In genomic region chr13:111807596-111808386, GRCm38 (mm10) we compare ENCODE assay signal across 8 mouse cellular contexts. TPM values are rescaled to one million over a fixed set of nuclear protein-coding genes. Genes with fewer than 3 reads are reported as not detected.
DNase-seq lines count a peak whose midpoint lies in the region; ATAC-seq and TF ChIP-seq lines count a peak whose summit lies in the region.

No protein-coding gene starts in this region.

- in situ Hi-C loops in CH12.LX (cut with MboI; ENCODE audit: low pct_ligation_motif_present, low pct_unique_long_range_greater_than_20kb, low sequenced_read_pairs), result no loop called here

- DNase-seq in 3134 (ENCODE audit: extremely low read depth, insufficient read length, low spot score) (peak; percentile 71), CH12.LX (ENCODE audit: extremely low read depth) (no peak)
- peak; percentile 64 for DNase-seq in embryo, embryonic 11 days
- peak; percentile 50 to 66 for DNase-seq in heart, postnatal 36 days
- no peak for DNase-seq in urinary bladder, postnatal 4 days (ENCODE audit: low spot score in 2 of 2)
- no peak for DNase-seq in gastrocnemius, adult 8-10 months (ENCODE audit: low spot score in 2 of 2)

- peaks cover 0 to 3% of the 10 kb centered on the region in 2 experiments for H3K36me3 ChIP-seq in CH12.LX (replicated peaks in 1 of 2; ENCODE audit: control insufficient read depth in 1 of 2, insufficient read depth in 1 of 2, low read length in 1 of 2)
- no peaks in the 10 kb centered on the region for H3K36me3 ChIP-seq in liver, embryonic 15.5 days (replicated peaks)

- TF ChIP-seq POLR2A in CH12.LX (IDR thresholded peaks at IDR 0.05; ENCODE audit: low read depth, low read length), result peak; percentile 33; the same call in 1 of the 2 replicates

- peaks cover 11 to 28% of the 10 kb centered on the region in 2 experiments; a peak in 3 of 4 replicates for H3K4me1 ChIP-seq in CH12.LX (ENCODE audit: control insufficient read depth in 1 of 2, insufficient read depth in 2 of 2)
- peaks cover 58% of the 10 kb centered on the region for H3K4me1 ChIP-seq in liver, embryonic 15.5 days (replicated peaks)

- WGBS in liver, embryonic 15.5 days (ENCODE audit: insufficient replicate concordance), result under 1% methylated on average over 64 of the region's 79 CpGs

- no peaks in the 10 kb centered on the region for H3K27me3 ChIP-seq in CH12.LX (replicated peaks)
- peaks cover 34% of the 10 kb centered on the region for H3K27me3 ChIP-seq in liver, embryonic 15.5 days

- no peak for TF ChIP-seq RAD21 in CH12.LX (IDR thresholded peaks at IDR 0.05; ENCODE audit: low read depth, low read length)

- no peak for TF ChIP-seq CTCF in CH12.LX (conservative IDR thresholded peaks at IDR 0.05 in 1 of 2, IDR thresholded peaks at IDR 0.05 in 1 of 2; ENCODE audit: low read depth in 2 of 2, low read length in 2 of 2)

- peak; percentile 19; the same call in 1 of the 2 replicates for ATAC-seq in liver, embryonic 15.5 days (ENCODE audit: insufficient read depth)
- ATAC-seq in neutrophil, adult 5-6 weeks (ENCODE audit: extremely low read depth, insufficient number of reproducible peaks, low FRiP score, poor library complexity, severe bottlenecking), result peak; percentile 21

- H3K9ac ChIP-seq in CH12.LX (ENCODE audit: insufficient read depth, low read depth), result peak overlapping the region; percentile 81
- H3K9ac ChIP-seq in liver, embryonic 15.5 days, result peak overlapping the region; percentile 99

- peak overlapping the region; percentile 80 for H3K27ac ChIP-seq in CH12.LX (ENCODE audit: insufficient read depth, low read depth)
- H3K27ac ChIP-seq in liver, embryonic 15.5 days (replicated peaks), result peak overlapping the region; percentile 94

- H3K79me2 ChIP-seq in CH12.LX (replicated peaks; ENCODE audit: control insufficient read depth, extremely low read depth, insufficient read depth, poor library complexity, severe bottlenecking), result peaks cover 47% of the 10 kb centered on the region

- H3K4me2 ChIP-seq in CH12.LX (ENCODE audit: insufficient read depth, low read depth, poor library complexity, severe bottlenecking), result 0 out of 2 replicates have a peak overlapping the region, but pooled peaks have one; percentile 73
- H3K4me2 ChIP-seq in liver, embryonic 15.5 days, result peak overlapping the region; percentile 99

- intact Hi-C loops in heart, postnatal 36 days (cut with DNase I), result loop anchor here (1.0 to 5.0 kb wide), 8 partner anchors 15 to 389 kb away; no protein-coding TSS in a partner anchor

- H3K4me3 ChIP-seq in CH12.LX (replicated peaks in 1 of 3; ENCODE audit: low read depth in 2 of 3, low read length in 2 of 3, poor library complexity in 1 of 3), result peak overlapping the region; percentile 75 to 92 (median 88)
- H3K4me3 ChIP-seq in liver, embryonic 15.5 days (replicated peaks), result peak overlapping the region; percentile 99

- dilution Hi-C loops in CH12.LX (cut with MboI; ENCODE audit: extremely low pct_ligation_motif_present, extremely low pct_unique_long_range_greater_than_20kb, low sequenced_read_pairs), result no loop called here

- no peak for TF ChIP-seq EP300 in CH12.LX (IDR thresholded peaks at IDR 0.05; ENCODE audit: low read length)

- no peaks in the 10 kb centered on the region for H3K9me3 ChIP-seq in CH12.LX (replicated peaks; ENCODE audit: low read length)
- H3K9me3 ChIP-seq in liver, embryonic 15.5 days (replicated peaks), result no peaks in the 10 kb centered on the region

TF ChIP-seq in CH12.LX, 34 proteins besides CTCF, POLR2A, EP300 and RAD21:
- TF ChIP-seq MXI1 (IDR thresholded peaks at IDR 0.05; ENCODE audit: low read depth, low read length) (no peak; the same call in 1 of the 2 replicates), IRF4 (IDR thresholded peaks at IDR 0.05; ENCODE audit: low read depth, low read length) (peak; percentile 5; the same call in 1 of the 2 replicates), ETS1 (conservative IDR thresholded peaks at IDR 0.05; ENCODE audit: low read depth, low read length) (0 out of 2 replicates have a peak, but pooled peaks have one; percentile 5), RCOR1 (conservative IDR thresholded peaks at IDR 0.05; ENCODE audit: low read depth, low read length) (no peak), ZKSCAN1 (IDR thresholded peaks at IDR 0.05; ENCODE audit: borderline replicate concordance, low read depth, low read length) (no peak), ELF1 (IDR thresholded peaks at IDR 0.05; ENCODE audit: low read depth, low read length) (peak; percentile 48; the same call in 1 of the 2 replicates)
TF ChIP-seq in CH12.LX: peak in this region for 3.

RNA-seq across cellular contexts. Expression of gene Map3k1, which starts 1.0 kb away (rescaled TPM):
- total RNA-seq in CH12.LX (2012; rRNA removed) (37.9 and 48.7 TPM in 2 replicates), CH12.LX (2014; rRNA removed) (7.7 and 10.7 TPM in 2 replicates)
- 13.4 and 14.7 TPM in 2 replicates for polyA plus RNA-seq in CH12.LX (2012; ENCODE audit: insufficient read length, low read depth)
- 10 to 100 TPM; 25.9 to 27.9 TPM for total RNA-seq in heart, postnatal 36 days (2021)
- polyA plus RNA-seq in liver, embryonic 15.5 days (2015; fragmentation: Nextera tagmentation; extraction: Ambion mirVana), result 11.8 and 12.3 TPM in 2 replicates
- total RNA-seq in neutrophil, adult 5-6 weeks (2017), result 242 and 277 TPM in 2 replicates
- total RNA-seq in gastrocnemius, adult 8-10 months (2022), result 1 to 10 TPM; 6.7 to 8.1 (median 7.2) TPM

Comparison
In these comparisons a context has a peak if more than half of its experiments do, and no peak if none do; other contexts are left out.
1. DNase-seq: peak in 3134 (single experiment), embryo, embryonic 11 days (single experiment) and heart, postnatal 36 days (2 of 2); none in CH12.LX (single experiment), urinary bladder, postnatal 4 days (0 of 2) and gastrocnemius, adult 8-10 months (0 of 2).